Mouse (Mus musculus) thymus, adult 18-20 months (tissue): ENCODE data around the gene Slc29a1.
"Not testable (repeated sequence)": the region's sequence is repeated elsewhere in the genome, so short reads cannot be mapped to it uniquely, and the experiment has no call there.

ENCODE experiments used
- DNase-seq, 2 experiments: peaks; one replicate each; pipeline ENCODE4 v3.0.0; 2022; ENCODE audit warnings: mixed read lengths in 2 of 2

The Slc29a1 gene

DNA sequence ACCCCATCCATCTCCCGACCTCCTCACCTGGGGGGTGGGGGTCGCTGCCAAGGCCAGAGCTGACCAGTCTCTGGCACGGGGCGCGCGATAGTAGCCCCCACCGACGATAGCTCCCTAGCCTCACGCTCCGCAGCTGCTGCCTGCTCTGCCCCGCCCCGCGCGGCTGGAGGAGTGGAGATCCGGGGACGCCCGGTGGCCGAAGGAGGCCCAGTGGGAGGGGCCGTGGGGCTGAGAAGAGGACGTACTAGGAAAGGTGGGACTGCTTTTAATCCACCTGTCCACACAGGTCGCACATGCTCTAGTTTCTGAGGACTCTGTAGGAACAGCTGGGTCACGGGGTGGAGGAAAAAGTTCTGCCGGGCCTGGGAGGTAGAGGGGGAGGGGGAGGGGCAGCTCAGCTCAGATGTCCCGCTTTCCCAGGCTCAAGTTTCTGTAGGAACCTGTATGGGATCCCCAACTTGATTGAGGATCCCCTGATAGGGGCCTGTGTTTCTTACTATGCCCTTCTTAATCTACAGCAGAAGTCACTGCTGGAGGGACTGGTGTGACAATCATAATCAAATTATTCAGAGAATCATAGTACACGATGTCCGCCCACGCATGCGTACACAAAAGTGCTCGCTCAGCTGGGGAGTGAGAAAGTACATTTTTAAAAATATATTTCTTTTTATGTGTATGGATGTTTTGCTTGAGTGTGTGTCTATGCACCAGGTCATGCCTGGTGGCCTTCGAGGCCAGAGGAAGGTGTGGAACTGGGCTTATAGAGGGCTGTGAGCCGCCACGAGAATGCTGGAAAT is at the start of gene Slc29a1:
Gene Slc29a1, minus strand, starts transcription at position 161 of the 797 bp plus-strand sequence.
- DNase-seq: no peak

- no peak for DNase-seq
Measured at GRCm38 (mm10) chr17:45644185-45644584, 44.8 kb upstream of the Slc29a1 start.

DNA sequence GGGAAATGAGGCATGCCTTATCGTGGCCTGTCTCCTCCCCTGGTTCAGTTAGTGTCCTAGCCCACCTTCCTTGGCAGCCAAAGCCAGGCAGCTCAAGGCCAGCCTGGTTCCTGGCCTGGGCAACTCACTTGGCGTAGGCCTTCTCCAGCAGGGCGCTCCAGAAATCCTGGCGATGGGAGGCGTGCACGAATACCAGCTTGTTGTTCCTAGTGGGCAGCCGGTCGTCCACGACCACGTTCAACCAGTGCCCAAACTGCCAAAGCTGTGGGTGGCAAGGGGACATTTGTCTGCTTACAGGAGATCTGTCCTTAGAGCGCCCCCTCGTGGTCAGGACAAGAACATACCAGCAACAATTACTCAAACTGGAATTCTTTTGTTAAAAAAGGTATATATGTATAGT is 43.3 kb upstream of the Slc29a1 start:
- DNase-seq: peak; percentile 46 to 61

GRCm38 (mm10) chr17:45641981-45642380 is 42.6 kb upstream of the Slc29a1 start:
- DNase-seq: no peak

GRCm38 (mm10) chr17:45638596-45639295 is 39.3 kb upstream of the Slc29a1 start:
- DNase-seq: peak; percentile 75 to 84

DNA sequence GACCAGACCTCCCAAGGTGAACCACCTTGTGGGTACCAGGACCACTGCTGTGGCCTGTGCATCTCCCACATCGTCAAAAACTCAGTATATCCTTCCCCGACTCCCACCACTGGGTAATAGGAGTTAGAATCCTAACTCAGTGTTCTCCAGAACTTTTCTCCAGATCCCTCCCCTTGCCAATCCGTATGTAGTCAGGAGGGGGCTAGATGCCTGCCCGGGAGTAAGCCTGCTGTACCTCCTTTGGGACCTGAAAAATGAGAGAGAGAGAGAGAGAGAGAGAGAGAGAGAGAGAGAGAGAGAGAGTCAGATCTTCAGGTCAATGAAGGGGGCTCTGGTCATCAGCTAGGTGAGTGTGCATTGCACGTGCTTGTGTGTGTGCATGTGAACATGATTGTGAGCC is 34.6 kb upstream of the Slc29a1 start:
- no peak for DNase-seq

GRCm38 (mm10) chr17:45631940-45632339 is 32.5 kb upstream of the Slc29a1 start:
- DNase-seq: no peak

GRCm38 (mm10) chr17:45630992-45631391 is 31.6 kb upstream of the Slc29a1 start:
- no peak for DNase-seq

DNA sequence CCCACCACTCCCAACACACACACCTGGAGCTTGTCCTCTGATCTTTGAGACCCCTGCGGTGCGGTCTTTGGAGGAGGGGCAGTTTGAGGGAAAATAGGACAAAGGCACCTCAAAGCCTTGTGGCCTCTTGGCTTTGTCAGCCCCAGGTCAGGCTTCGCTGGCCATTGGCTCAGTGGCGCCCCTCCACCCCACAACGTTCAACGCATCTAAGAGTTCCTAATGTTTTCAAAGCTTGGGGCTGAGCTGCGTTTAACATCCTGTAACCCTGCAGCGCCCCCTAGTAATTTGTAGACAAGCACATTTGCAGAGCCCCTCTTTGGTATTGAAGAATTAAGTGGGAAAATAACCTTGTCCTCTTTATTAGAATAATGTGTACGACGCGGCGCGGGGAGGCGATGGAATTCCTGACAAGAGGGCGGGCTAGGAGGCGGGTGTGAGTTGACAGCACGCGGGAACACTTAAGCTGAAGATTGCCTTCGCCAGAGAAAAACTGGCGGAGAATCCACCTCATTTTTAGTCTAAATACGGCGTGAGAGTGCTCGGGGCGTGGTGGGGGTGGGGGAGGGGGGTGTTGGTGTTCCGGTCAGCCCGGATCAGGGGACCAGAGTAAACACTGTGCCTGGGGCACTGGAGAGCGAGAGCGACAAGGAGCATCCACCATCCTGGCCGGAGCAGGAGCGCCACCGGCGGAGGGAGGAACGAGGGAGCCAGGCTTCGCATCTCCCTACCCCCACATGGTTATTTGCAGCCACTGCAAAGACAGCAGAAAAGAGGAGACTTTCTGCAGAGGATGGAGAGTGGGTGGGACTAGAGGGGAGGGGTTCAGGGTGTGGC is 30.7 kb upstream of the Slc29a1 start:
- DNase-seq: peak; percentile 48 to 63

DNA sequence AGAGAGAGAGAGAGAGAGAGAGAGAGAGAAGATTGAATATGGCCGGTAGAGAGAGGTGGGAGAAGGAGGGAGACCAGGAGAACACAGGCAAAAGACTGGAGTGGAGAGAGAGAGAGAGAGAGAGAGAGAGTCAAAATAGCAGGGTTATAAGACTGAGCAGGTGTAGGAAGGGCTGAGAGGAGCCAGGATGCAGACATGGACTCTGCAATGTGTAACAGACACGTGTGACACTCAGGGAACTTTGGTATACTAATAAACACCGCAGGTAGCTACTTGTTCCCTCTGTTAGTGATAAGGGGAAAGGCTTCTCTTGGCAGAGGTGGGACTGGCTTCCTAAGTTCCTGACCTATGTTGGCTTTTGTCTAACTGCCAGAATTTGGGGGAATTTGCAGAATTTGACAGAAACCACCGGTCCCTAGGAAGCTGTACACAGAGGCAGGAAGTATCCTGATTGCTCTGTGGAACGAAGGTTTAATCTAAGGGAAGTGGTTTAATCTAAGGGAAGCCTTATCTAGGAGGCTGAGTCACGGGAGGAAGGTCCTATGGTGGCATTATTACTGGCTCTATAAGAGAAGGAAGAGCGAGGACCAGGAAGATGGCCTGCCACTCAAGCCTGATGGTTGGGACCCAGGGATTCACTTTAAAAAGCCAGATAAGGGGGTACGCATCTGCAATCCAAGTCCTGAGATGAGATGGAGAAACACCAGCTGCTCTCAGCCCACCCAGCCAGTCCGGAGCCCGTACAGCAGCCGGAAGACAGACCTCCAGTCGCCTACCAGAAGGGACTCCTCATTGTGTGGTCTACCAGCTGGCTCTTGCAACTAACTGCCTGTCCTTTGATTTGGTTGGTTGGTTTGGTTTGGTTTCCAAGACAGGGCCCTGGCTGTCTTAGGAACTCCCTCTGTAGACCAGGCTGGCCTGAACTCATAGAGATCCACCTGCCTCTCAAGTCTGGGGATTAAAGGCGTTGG is 29.8 kb upstream of the Slc29a1 start:
- no peak for DNase-seq

- DNase-seq: no peak
Measured at GRCm38 (mm10) chr17:45628160-45628559, 28.8 kb upstream of the Slc29a1 start.

DNA sequence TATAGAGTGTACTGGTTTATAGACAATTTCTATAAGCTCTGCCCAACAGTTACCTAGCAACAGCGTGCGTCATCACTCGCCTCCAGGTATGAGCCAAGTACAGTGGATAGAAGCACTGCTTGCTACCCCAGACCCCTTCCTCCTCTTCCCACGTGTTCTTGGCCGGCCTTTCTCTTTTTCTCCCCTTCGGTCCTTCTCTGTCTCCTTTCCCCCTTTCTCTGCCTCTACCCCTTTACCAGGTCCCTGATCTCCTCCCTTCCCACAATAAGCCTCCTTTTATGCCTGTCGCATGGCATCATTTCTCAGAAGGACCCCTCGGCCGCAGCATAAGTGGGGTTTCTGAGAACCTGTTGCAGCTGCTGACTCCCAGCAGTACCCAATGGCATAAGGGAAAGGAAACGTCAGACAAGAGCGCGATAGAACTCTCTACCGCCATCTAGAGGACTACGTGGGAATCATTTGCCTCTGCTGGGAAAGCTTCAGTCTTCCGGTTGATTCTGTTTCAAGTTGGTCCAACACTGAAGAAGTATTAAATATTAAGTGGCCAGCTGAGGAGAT is 27.2 kb upstream of the Slc29a1 start:
- peak; percentile 37 to 69 for DNase-seq

DNA sequence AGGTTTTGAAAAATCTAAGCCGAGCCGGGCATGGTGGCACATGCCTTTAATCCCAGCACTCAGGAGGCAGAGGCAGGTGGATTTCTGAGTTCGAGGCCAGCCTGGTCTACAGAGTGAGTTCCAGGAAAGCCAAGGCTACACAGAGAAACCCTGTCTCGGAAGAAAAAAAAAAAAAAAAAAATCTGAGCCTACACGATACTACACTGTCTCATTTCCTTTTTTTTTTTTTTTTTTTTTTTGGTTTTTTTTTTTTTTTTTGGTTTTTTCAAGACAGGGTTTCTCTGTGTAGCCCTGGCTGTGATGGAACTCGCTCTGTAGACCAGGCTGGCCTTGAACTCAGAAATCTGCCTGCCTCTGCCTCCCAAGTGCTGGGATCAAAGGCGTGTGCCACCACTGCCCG is 24.0 kb upstream of the Slc29a1 start:
- not testable (repeated sequence) for DNase-seq

- DNase-seq: peak; percentile 29 to 56
Measured at GRCm38 (mm10) chr17:45619386-45620256, 20.2 kb upstream of the Slc29a1 start.

DNA sequence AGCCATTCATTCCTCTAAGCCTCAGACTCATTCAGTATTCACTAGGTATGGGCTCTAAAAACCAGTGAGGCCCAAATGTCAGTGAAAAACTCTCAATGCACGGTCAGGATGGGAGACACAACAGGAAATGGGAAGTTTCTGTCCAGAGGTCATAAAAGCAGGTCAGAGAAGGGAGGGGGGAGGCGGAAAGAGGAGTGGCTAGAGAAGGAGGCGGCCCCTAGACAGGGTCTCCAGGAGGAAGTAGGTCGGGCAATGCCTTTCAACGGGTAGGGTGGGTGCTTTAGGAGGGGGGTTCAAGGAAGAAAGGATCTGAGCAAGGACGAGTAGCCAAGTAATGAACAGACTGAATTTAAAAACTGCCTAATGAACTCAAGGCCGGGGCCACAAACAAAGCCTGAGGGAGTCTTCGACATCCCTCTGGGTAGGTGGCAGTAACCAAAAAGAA is 19.6 kb upstream of the Slc29a1 start:
- DNase-seq: peak; percentile 51 to 73

DNA sequence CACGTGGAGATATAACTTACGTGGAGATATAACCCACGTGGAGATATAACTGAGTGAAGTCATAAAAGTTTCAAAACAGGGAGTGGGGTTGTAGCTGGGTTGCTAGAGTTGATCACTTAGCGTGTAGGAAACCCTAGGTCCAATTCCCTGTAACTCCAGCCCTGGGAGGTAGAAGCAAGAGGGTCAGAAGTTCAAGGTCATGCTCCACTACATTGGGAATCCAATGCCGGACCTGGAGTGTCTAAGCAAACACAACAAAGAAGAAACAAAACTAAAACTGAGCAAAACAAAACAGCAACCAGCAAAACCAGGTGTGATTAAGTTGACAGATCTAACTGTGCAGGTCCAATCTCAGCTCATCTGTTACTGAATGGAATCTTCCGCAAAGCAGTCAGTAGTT is 18.2 kb upstream of the Slc29a1 start:
- no peak for DNase-seq

DNA sequence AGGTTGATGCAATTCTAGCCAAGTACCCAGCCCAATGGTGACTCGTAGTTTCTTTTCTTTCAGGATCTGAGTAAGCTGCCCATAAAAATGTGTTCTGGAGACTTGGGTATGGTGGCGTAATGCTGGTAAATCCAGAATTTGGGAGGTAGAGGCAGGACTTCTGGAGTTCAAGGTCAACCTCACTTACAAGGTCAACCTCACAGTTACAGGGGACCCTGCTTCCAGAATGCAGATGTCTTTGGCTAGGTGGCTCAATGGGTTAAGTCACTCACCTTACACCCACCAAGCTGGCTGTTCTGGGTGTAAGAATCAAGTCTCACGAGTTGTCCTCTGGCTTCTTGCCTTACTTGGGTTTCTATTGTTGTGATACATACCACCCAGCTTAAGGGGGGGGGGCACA is 17.3 kb upstream of the Slc29a1 start:
- DNase-seq: no peak

DNA sequence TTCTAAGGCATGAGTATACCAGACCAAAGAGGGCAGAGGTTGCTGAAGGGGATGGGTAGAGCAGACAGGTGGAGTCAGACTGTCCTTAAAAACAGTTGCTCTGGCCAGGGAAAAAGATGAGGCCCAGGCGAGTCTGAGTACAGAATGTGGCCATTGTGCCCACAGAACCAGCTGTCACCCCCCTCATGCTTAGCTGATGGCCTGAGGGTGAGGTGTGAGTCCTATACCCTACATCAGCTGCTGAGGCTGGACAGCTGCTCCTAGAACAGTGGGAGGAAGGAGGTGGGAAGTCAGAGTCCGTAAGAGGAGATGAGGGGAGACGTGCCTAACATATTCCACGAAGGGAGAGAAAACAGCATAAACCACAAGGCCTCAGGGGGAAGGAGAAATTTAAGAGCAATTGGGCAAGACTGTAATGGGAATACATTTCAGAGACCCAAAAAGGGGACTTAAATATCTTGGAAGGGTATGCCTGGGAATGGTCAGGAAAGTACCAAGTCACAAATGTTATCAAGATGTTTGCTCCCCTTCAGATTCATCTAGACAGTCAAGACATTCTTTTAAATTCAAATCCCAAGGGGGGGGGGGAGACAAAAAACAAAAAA is 16.7 kb upstream of the Slc29a1 start:
- no peak for DNase-seq

DNA sequence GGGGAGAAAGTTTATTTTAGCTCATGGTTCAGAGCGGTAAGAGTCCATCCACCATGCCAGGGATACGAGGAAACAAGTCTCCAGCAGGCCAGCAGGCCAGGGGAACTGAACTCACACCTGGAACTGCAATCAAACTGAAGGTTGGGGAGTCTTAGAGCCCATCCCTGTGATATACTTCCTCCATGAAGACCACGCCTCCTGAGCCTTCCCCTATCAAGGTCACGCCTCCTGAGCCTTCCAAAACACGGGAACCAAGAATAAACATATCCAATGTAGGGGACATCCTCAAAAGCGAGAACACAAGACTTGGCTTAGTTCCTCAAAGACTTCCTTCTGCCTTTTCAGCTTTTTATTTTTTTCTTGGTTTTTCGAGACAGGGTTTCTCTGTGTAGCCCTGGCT is 13.5 kb upstream of the Slc29a1 start:
- DNase-seq: no peak

DNA sequence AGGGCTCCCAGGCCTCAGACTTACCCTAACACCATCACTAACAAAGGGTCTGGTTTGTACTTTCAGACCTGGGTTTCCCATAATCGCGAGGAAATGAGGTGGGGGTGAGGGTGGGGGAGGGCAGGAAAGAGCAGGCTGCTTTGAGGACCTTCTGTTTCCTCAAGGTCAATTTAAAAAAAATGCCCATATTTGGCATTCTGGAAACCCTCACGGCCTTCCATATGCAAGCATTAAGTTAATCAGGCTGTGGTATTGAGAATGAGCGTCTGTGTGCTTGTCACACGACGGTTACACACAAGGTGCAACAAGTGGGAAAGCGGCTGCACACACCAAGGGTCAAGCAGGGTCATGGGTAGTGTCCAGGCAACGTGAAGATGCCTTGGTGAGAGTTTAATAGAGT is 12.6 kb upstream of the Slc29a1 start:
- DNase-seq: no peak
